Mouse (Mus musculus) stomach, postnatal 0 days (tissue): ENCODE results near the gene Nr1d2.

Experiments used
- CTCF ChIP-seq: IDR thresholded peaks from 2 replicates; pipeline ENCODE4 v1.5.1; 2016; ENCODE audit warnings: antibody characterized with exemption, low read depth, mild to moderate bottlenecking, moderate library complexity
- EP300 ChIP-seq: optimal IDR thresholded peaks from 2 replicates; pipeline ENCODE3; 2016; ENCODE audit warnings: antibody characterized with exemption

GRCm38 (mm10) chr14:18237381-18237780, 1.5 kb downstream of the Nr1d2 start:
- no peak for TF ChIP-seq CTCF
- no peak for TF ChIP-seq EP300
